Mouse (Mus musculus): ENCODE data around the gene Plekhd1.

Gene Plekhd1

GRCm38 (mm10) chr12:80699144-80699531 lies 6.7 kb downstream of the Plekhd1 start:
- peak; percentile 45 for DNase-seq (ENCODE audit: low spot score)

GRCm38 (mm10) chr12:80701332-80701731 lies 8.9 kb downstream of the Plekhd1 start:
- no peak for DNase-seq (ENCODE audit: low spot score)

- DNase-seq (ENCODE audit: low spot score) = no peak
These were observed 14.0 kb downstream of the Plekhd1 start for GRCm38 (mm10) chr12:80706208-80706914.

- DNase-seq (ENCODE audit: low spot score) = no peak
These were observed 14.7 kb downstream of the Plekhd1 start for GRCm38 (mm10) chr12:80706915-80707604.

DNA sequence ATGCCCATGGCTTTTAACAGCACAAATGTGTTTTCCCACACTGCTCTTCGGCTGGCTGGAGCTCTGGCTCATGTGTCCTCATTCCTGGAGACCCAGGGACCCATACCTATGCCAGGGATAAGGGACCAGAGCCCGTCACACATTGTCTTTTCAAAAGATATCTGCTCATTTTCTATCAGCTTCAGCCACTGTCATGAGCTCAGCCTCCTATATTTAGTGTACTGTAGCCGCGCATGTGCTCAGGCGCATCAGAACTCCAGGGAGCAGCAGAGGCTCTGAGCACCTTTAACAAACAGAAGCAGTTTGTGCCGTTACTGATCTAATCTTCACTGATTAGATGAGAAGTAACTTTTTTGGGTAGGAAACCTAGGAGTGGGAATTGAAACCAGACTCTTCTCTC lies 23.5 kb downstream of the Plekhd1 start:
- DNase-seq (ENCODE audit: low spot score) = no peak

DNA sequence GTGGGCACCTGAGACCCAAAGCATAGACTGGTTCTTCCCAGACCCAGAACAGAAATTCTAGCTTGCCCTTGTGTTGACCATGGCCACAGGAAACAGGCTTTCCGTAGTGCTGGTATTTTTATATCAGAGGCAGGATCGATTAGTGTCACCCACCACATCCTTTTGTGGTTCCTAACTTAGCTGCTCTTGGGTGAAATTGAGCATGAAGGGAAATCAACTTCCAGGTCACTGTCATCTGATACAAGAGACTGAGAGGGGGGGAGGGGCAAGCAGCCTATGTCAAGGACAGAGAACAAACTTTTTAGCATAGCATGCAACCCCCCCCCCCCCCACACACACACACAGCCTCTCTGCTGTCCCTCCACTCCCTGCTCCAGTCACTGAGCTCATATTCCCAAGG lies 26.8 kb downstream of the Plekhd1 start:
- DNase-seq (ENCODE audit: low spot score) = no peak

GRCm38 (mm10) chr12:80720507-80720906 lies 28.1 kb downstream of the Plekhd1 start:
- no peak for DNase-seq (ENCODE audit: low spot score)

DNA sequence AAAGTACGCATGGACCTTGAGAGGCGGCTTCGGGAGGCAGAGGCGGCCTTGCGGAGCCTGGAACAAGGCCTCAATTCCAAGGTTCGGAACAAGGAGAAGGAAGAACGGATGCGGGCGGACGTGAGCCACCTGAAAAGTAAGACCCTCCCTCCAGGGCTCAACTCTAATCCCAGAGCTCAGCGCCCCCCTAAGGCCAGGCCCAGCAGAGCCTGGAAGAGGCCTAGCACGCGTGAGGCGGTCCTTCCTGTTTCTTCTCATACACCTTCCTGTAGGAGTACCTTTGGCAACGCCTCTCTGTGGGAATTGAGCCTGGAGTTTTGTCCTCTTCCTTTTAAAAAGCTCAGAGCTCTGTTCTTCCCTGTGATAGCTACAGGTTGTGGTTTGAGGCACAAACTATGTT lies 29.1 kb downstream of the Plekhd1 start:
- no peak for DNase-seq (ENCODE audit: low spot score)

DNA sequence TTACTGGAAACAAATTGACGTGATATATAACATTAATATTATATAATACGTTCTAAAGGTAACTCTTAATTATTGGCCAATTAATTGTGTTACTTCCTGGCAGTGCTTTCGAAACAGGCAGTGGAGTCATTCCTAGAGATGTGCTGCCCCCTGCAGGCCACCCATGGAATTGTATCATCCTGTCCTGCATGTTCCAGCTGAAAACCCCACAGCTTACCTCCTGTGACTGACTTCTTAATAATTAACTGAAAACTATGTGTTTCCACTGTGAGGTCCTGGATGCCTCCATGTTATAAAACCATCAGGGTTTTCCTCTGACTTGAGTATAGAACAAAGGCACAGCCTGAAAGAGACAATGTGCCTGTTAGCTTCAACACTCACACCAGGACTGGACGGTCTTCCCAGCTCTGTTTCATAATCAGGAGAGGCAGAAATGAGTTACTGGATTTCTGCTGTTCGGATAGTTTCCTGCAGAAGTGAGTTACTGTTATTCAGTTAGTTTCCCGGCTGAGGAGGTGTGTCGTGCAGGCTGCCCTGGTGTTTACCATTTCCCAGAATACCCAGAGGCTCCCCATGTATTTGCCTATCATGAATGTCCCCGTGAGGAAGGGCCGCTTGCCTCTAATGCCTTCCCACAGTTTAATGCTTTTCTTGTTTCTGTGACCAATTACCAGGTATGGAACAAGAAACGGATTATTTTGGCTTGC lies 32.6 kb downstream of the Plekhd1 start:
- DNase-seq (ENCODE audit: low spot score) = peak; percentile 76

- DNase-seq (ENCODE audit: low spot score) = no peak
These were observed 35.8 kb downstream of the Plekhd1 start for GRCm38 (mm10) chr12:80728207-80728606.

- no peak for DNase-seq (ENCODE audit: low spot score)
These were observed 36.4 kb downstream of the Plekhd1 start for GRCm38 (mm10) chr12:80728814-80729213.

DNA sequence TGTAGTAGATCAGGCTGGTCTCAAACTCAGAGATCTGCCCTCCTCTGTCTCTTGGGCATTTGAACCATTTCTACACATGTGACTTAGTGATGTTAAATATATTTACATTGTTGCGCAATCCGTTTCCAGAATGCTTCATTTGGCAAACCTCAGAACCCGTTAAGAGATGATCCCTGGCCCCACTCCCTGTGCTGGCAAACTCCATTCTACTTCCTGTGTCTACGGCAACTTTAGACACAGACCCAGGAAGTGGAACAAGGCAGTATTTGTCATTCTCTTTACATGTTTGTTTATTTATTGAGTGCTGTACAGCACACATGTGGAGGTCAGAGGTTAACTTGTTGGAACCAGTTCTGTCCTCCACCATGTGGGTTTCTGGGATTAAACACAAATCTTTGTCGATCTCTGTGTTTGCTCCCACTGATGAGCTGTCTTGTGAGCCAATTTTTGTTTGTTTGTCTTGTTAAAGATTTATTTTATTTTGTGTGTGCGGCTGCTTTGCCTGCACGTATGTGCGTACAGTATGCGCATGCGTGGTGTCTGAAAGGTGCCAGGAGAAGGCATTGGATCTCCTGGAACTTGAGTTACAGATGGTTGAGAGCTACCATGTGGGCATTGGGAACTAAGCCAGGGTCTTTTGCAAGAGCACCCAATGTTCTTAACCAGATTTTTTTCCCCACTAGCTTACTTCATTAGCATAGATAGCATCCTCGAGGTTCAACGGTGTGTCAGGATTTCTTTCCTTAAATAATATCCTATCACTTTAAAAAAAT lies 37.6 kb downstream of the Plekhd1 start:
- DNase-seq (ENCODE audit: low spot score) = no peak

- no peak for DNase-seq (ENCODE audit: low spot score)
These were observed 38.2 kb downstream of the Plekhd1 start for GRCm38 (mm10) chr12:80730567-80730966.

GRCm38 (mm10) chr12:80734526-80735470 lies 42.4 kb downstream of the Plekhd1 start:
- no peak for DNase-seq (ENCODE audit: low spot score)

DNA sequence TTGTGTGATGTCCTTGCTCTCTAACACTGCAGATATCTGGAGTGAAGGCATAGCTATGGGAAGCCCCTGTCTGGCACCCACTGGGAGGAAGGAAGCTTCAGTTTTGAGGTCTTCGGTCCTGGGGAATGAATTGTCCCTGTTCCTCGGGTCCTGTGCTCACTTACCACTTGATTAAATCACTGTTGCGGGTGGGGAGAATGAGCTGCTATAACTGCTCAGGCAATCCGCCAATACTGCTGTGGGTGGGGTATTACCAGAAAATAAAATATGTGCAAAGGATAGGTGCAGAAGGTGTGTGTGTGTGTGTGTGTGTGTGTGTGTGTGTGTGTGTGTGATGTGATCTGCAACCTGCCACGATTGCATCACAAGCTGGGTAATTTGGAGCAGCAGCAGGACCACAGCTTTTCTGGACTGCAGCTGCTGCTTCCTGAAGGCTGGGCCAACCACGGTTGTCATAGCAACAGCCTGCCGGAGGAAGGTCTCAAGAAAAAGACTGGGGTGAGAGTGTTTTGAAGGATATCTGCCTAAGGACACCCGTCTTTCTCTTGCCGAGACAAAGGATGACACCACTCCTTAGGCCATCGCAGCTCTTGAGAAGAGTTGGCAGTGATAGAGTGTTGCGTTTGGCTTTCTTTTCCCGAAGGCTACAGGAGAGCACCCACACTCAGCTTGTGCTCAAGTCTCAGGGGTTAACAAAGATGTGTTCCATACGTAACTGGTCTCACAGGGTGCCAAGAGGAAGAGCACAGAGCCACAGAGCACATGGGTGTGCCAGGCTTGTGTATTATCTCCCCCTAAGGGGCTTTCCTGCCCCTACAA lies 44.3 kb downstream of the Plekhd1 start:
- DNase-seq (ENCODE audit: low spot score) = no peak

DNA sequence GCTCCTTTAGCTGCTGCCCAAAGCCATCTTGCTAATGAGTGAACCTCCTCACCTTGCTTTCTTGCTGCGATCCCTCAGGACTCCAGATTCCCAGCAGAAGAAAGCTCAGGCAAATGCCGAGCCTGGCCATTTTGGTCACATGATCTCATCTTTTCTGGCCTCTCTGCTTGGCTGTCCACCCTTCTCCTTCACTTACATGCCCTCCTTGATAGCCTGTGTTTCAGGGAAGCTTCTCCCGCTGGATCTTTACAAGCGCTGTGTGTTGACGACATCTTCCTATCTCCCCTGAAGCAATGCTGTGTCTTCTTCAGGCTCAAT lies 44.9 kb downstream of the Plekhd1 start:
- DNase-seq (ENCODE audit: low spot score) = no peak

GRCm38 (mm10) chr12:80739482-80739881 lies 47.1 kb downstream of the Plekhd1 start:
- DNase-seq (ENCODE audit: low spot score) = no peak

GRCm38 (mm10) chr12:80744614-80745013 lies 52.2 kb downstream of the Plekhd1 start:
- no peak for DNase-seq (ENCODE audit: low spot score)

- DNase-seq (ENCODE audit: low spot score) = no peak
These were observed 53.8 kb downstream of the Plekhd1 start for GRCm38 (mm10) chr12:80746031-80746813.

- no peak for DNase-seq (ENCODE audit: low spot score)
These were observed 59.2 kb downstream of the Plekhd1 start for GRCm38 (mm10) chr12:80751556-80751955.

All from c-Kit-positive CD71-positive TER-119-positive erythroid progenitor cells, embryonic 14.5 days (primary cell).